9 mouse cellular contexts compared by ENCODE assay signal in the genomic region with DNA sequence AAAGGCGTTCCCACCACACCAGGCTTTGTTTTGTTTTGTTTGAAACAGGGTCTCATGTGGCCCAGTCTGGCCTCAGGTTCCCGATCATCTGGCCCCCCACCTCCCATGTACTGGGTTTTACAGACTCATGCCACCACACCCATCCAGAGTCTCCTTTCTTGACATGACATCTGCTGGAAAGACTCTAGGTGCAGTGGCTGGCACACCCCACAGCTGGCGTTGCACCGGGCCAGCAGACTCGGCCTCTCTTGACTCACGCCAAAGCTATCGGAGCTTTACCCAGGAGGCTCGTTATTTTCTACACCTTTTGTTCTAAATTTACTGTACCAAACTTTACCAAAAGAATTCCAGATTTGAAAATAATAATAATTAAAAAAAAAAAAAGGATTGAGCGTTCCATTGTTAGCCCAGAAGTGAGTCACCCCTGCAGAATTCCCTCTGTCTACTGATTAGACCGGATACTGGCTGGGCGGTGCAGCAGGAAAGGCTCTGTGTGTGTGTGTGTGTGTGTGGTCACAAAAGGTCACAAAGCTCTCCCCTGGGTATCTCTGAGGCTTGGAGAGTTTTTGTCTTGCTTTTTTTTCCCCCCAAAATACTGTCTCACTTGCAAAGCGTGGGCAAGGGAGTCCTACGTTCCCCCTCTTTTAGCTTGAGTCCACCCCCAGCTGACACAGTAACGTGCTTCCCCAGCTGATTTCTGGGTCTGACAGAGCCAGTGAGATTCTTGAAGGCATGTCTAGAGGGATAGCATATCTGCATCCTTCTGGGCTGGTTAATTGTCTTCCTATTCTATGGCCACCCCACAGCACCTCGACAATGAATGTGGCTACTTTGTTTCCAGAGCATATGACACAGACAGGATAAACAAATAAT. TPM values are rescaled to one million over a fixed set of nuclear protein-coding genes. Genes with fewer than 3 reads are reported as not detected.
DNase-seq lines count a peak whose midpoint lies in the region; ATAC-seq and TF ChIP-seq lines count a peak whose summit lies in the region.
"Had no signal": no experiment of that assay in that cellular context is flagged by ENCODE, and none has a peak within 500 bp of the region (broad histone marks: within the 10 kb centered on the region; RNA-seq: fewer than 3 reads in every experiment).

No protein-coding gene starts in this region.

- intact Hi-C loops in heart, adult 2 months (cut with DNase I): loop anchor here (1.0 to 2.0 kb wide), 4 partner anchors 22 to 58 kb away; no protein-coding TSS in a partner anchor

- peak; percentile 68 for ATAC-seq in kidney, embryonic 15.5 days (replicated peaks; ENCODE audit: low FRiP score)
- no peak for ATAC-seq in hindbrain, embryonic 12.5 days (ENCODE audit: low FRiP score)

- no peak for TF ChIP-seq CTCF in liver, adult 2 months (IDR thresholded peaks at IDR 0.05; ENCODE audit: low read depth, low read length)
- peak; percentile 46 for TF ChIP-seq CTCF in heart, adult 2 months (IDR thresholded peaks at IDR 0.05)
- no peak for TF ChIP-seq CTCF in olfactory bulb, adult 2 months (IDR thresholded peaks at IDR 0.05; ENCODE audit: insufficient read depth, low read depth, low read length)

- DNase-seq in liver, adult 2 months (ENCODE audit: extremely low read depth, low read depth, low spot score): no peak
- DNase-seq in liver: no peak
- peak; percentile 70 to 82 for DNase-seq in heart, adult 2 months
- DNase-seq in cerebellum, adult 9-10 months: no peak
- DNase-seq in right cerebral cortex, postnatal 4 days: no peak

- H3K36me3 ChIP-seq in liver, adult 2 months (ENCODE audit: control insufficient read depth, insufficient read depth, low read length): no peaks in the 10 kb centered on the region
- H3K36me3 ChIP-seq in heart, adult 2 months (ENCODE audit: control insufficient read depth, insufficient read depth, low read length): peaks cover 13% of the 10 kb centered on the region
- no peaks in the 10 kb centered on the region for H3K36me3 ChIP-seq in kidney, embryonic 15.5 days
- H3K36me3 ChIP-seq in hindbrain, embryonic 12.5 days: no peaks in the 10 kb centered on the region
- H3K36me3 ChIP-seq: G1E had no signal

- H3K79me2 ChIP-seq in liver, adult 2 months (ENCODE audit: control insufficient read depth, insufficient read depth, low read length): no peaks in the 10 kb centered on the region
- H3K79me2 ChIP-seq in heart, adult 2 months (replicated peaks; ENCODE audit: control insufficient read depth, insufficient read depth, low read length): no peaks in the 10 kb centered on the region

- no peaks in the 10 kb centered on the region for H3K9me3 ChIP-seq in kidney, embryonic 15.5 days (replicated peaks)
- no peaks in the 10 kb centered on the region for H3K9me3 ChIP-seq in hindbrain, embryonic 12.5 days (replicated peaks)

- WGBS in liver, adult 2 months: 72% methylated on average over 15 of the region's 15 CpGs
- 22% methylated on average over 15 of the region's 15 CpGs for WGBS in heart, adult 2 months
- WGBS in kidney, embryonic 15.5 days: 70% methylated on average over 15 of the region's 15 CpGs
- WGBS in olfactory bulb, adult 2 months: 45% methylated on average over 15 of the region's 15 CpGs
- WGBS in hindbrain, embryonic 12.5 days: 75% methylated on average over 15 of the region's 15 CpGs

- H3K27me3 ChIP-seq in liver, adult 2 months (ENCODE audit: control insufficient read depth, insufficient read depth, low read length): no peaks in the 10 kb centered on the region
- no peaks in the 10 kb centered on the region for H3K27me3 ChIP-seq in heart, adult 2 months (ENCODE audit: control insufficient read depth, insufficient read depth, low read length)
- no peaks in the 10 kb centered on the region for H3K27me3 ChIP-seq in kidney, embryonic 15.5 days
- no peaks in the 10 kb centered on the region for H3K27me3 ChIP-seq in hindbrain, embryonic 12.5 days

- peak; percentile 96 for TF ChIP-seq EP300 in heart, adult 2 months (IDR thresholded peaks at IDR 0.05; ENCODE audit: insufficient read depth, low read depth, low read length)

- peak overlapping the region; percentile 4; the same call in 1 of the 2 replicates for H3K4me2 ChIP-seq in kidney, embryonic 15.5 days
- H3K4me2 ChIP-seq in hindbrain, embryonic 12.5 days (replicated peaks): no peak overlapping the region

- H3K4me1 ChIP-seq in liver, adult 2 months (ENCODE audit: control insufficient read depth, insufficient read depth, low read length): peaks cover 10% of the 10 kb centered on the region
- peaks cover 21% of the 10 kb centered on the region for H3K4me1 ChIP-seq in heart, adult 2 months (ENCODE audit: control insufficient read depth, insufficient read depth, low read length)
- peaks cover 32% of the 10 kb centered on the region for H3K4me1 ChIP-seq in kidney, embryonic 15.5 days
- H3K4me1 ChIP-seq in olfactory bulb, adult 2 months (ENCODE audit: control insufficient read depth, insufficient read depth, low read length): peaks cover 15% of the 10 kb centered on the region
- no peaks in the 10 kb centered on the region for H3K4me1 ChIP-seq in hindbrain, embryonic 12.5 days

- no peak for TF ChIP-seq POLR2A in liver, adult 2 months (IDR thresholded peaks at IDR 0.05; ENCODE audit: extremely low read depth, insufficient read depth, low read length)
- TF ChIP-seq POLR2A in heart, adult 2 months (IDR thresholded peaks at IDR 0.05; ENCODE audit: insufficient read depth, low read depth, low read length): peak; percentile 59
- TF ChIP-seq POLR2A in olfactory bulb, adult 2 months (IDR thresholded peaks at IDR 0.05; ENCODE audit: insufficient read depth, low read depth, low read length): no peak

- peak overlapping the region; percentile 10; the same call in 1 of the 2 replicates for H3K9ac ChIP-seq in liver, adult 2 months (ENCODE audit: low read depth, low read length)
- H3K9ac ChIP-seq in heart, adult 2 months (ENCODE audit: low read depth, low read length): no peak overlapping the region
- no peak overlapping the region for H3K9ac ChIP-seq in kidney, embryonic 15.5 days
- no peak overlapping the region for H3K9ac ChIP-seq in hindbrain, embryonic 12.5 days

- peak overlapping the region; percentile 71 for H3K27ac ChIP-seq in liver, adult 2 months (replicated peaks; ENCODE audit: insufficient read depth, low read depth, low read length)
- peak overlapping the region; percentile 89 for H3K27ac ChIP-seq in heart, adult 2 months
- peak overlapping the region; percentile 90 for H3K27ac ChIP-seq in kidney, embryonic 15.5 days
- H3K27ac ChIP-seq in olfactory bulb, adult 2 months (ENCODE audit: insufficient read depth, low read depth, low read length): peak overlapping the region; percentile 46
- H3K27ac ChIP-seq in hindbrain, embryonic 12.5 days: no peak overlapping the region

- no peak overlapping the region for H3K4me3 ChIP-seq in liver, adult 2 months (ENCODE audit: insufficient read depth, low read depth, low read length)
- no peak overlapping the region for H3K4me3 ChIP-seq in heart, adult 2 months
- no peak overlapping the region for H3K4me3 ChIP-seq in kidney, embryonic 15.5 days (replicated peaks)
- H3K4me3 ChIP-seq in olfactory bulb, adult 2 months (ENCODE audit: insufficient read depth, low read depth, low read length): no peak overlapping the region
- no peak overlapping the region for H3K4me3 ChIP-seq in hindbrain, embryonic 12.5 days

RNA-seq across cellular contexts. Expression of a gene that starts 8.5 kb away (rescaled TPM):
- total RNA-seq in liver, adult 2 months (2014; rRNA removed): 39.8 and 44.2 TPM in 2 replicates
- polyA plus RNA-seq in liver, adult 2 months (2012; rRNA removed): 5.1 and 5.9 TPM in 2 replicates
- 10 to 100 TPM; 63.1 to 66.3 TPM for total RNA-seq in heart, adult 2 months (2021)
- 14.8 and 25.1 TPM in 2 replicates for polyA plus RNA-seq in heart, adult 2 months (2012; rRNA removed)
- 7.2 and 7.4 TPM in 2 replicates for polyA plus RNA-seq in kidney, embryonic 15.5 days (2015; fragmentation: Nextera tagmentation; extraction: Ambion mirVana)
- polyA plus RNA-seq in olfactory bulb, adult 2 months (2012; ENCODE audit: insufficient read depth, insufficient read length, low replicate concordance, missing spikeins): not detected in 2 replicates
- polyA plus RNA-seq in hindbrain, embryonic 12.5 days (2016; fragmentation: Nextera tagmentation; extraction: Ambion mirVana): 3.6 and 4.0 TPM in 2 replicates
- polyA plus RNA-seq: G1E had no signal

Comparison
In these comparisons a context has a peak if more than half of its experiments do, and no peak if none do; other contexts are left out.
1. DNase-seq: peak in heart, adult 2 months (2 of 2); none in liver, adult 2 months (single experiment), liver (single experiment), cerebellum, adult 9-10 months (single experiment) and right cerebral cortex, postnatal 4 days (single experiment).